Mouse (Mus musculus) embryonic facial prominence, embryonic 12.5 days (tissue): ENCODE data around the gene Inpp5d. TPM values are rescaled to one million over a fixed set of nuclear protein-coding genes. Genes with fewer than 3 reads are reported as not detected.

Source experiments
- ATAC-seq: fragments of 200-750 bp; cut with Nextera tagmentation; 2 replicates; pipeline ENCODE4 v1.8.0; 2017; ENCODE audit not compliant: insufficient number of reproducible peaks, insufficient read depth, low FRiP score, low TSS enrichment
- H3K27ac ChIP-seq: fragments of 300-500 bp; sonication (generic); 2 replicates; pipeline ENCODE4 v1.5.1; 2016; ENCODE audit warnings: mild to moderate bottlenecking
- H3K27me3 ChIP-seq: fragments of 300-500 bp; sonication (generic); 2 replicates; pipeline ENCODE4 v1.6.1; 2016; ENCODE audit warnings: mild to moderate bottlenecking, moderate library complexity
- H3K36me3 ChIP-seq: fragments of 300-500 bp; sonication (generic); 2 replicates; pipeline ENCODE4 v1.6.1; 2016; ENCODE audit warnings: mild to moderate bottlenecking
- H3K4me1 ChIP-seq: fragments of 300-500 bp; sonication (generic); 2 replicates; pipeline ENCODE4 v1.6.1; 2016
- H3K4me2 ChIP-seq: fragments of 300-500 bp; sonication (generic); replicated peaks from 2 replicates; pipeline ENCODE4 v1.6.1; 2016; ENCODE audit warnings: mild to moderate bottlenecking, moderate library complexity
- H3K4me3 ChIP-seq: fragments of 300-500 bp; sonication (generic); 2 replicates; pipeline ENCODE4 v1.5.1; 2016; ENCODE audit warnings: mild to moderate bottlenecking
- H3K9ac ChIP-seq: fragments of 300-500 bp; sonication (generic); 2 replicates; pipeline ENCODE4 v1.6.1; 2016; ENCODE audit warnings: mild to moderate bottlenecking, moderate library complexity
- H3K9me3 ChIP-seq: fragments of 300-500 bp; sonication (generic); 2 replicates; pipeline ENCODE4 v1.6.1; 2016; ENCODE audit warnings: mild to moderate bottlenecking, moderate library complexity
- WGBS: fragments of 180-500 bp; shearing (Covaris S2); methylation state at CpG from one replicate; pipeline ENCODE4 v1.1.7; 2016; 5-methylcytosine and 5-hydroxymethylcytosine counted together
- polyA plus RNA-seq: library from polyadenylated mRNA; unstranded; fragments of >200 nt; fragmentation: Nextera tagmentation; extraction: Ambion mirVana; gene quantifications from 2 replicates; pipeline ENCODE4 v1.2.1, GENCODE M21; 2016

Gene Inpp5d
- polyA plus RNA-seq, 1 experiment from 2014 or later = 6.1 TPM

DNA sequence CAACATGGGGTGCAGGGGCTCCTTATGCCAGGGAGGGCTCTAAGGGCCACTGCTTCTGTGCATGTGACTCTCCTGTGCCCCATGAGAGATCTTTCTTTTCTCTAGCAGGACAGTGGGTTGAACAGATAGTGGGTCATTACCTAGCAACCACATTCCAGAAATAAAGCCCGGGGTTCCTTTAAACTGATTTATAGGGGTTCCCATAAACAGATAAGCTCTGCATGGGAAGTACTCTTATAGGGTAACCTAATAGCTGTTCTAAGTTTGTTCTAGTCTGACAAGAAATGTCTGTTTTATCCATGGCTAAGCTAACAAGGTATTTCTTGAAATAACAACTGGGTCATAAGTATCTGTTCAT lies 92.5 kb downstream of the Inpp5d start:
- 97% methylated on average over 1 of the region's 1 CpGs for WGBS
- H3K9me3 ChIP-seq = no peaks in the 10 kb centered on the region
- no peaks in the 10 kb centered on the region for H3K27me3 ChIP-seq
- no peak overlapping the region for H3K9ac ChIP-seq
- no peak overlapping the region for H3K4me3 ChIP-seq
- no peak overlapping the region for H3K4me2 ChIP-seq
- H3K4me1 ChIP-seq = no peaks in the 10 kb centered on the region
- H3K36me3 ChIP-seq = no peaks in the 10 kb centered on the region
- no peak for ATAC-seq
- H3K27ac ChIP-seq = no peak overlapping the region

- Histone ChIP-seq H3K4me3 (no peak overlapping the region), H3K9ac (no peak overlapping the region), H3K27me3 (no peaks in the 10 kb centered on the region), H3K4me1 (no peaks in the 10 kb centered on the region), H3K27ac (no peak overlapping the region), H3K9me3 (no peaks in the 10 kb centered on the region), H3K36me3 (no peaks in the 10 kb centered on the region), H3K4me2 (no peak overlapping the region)
- no peak for ATAC-seq
- 32% methylated on average over 8 of the region's 8 CpGs for WGBS
These were observed 101.3 kb downstream of the Inpp5d start for GRCm38 (mm10) chr1:87721382-87721781.

- 38% methylated on average over 2 of the region's 2 CpGs for WGBS
- Histone ChIP-seq H3K36me3 (no peaks in the 10 kb centered on the region), H3K4me2 (no peak overlapping the region), H3K4me3 (no peak overlapping the region), H3K27ac (no peak overlapping the region), H3K9ac (no peak overlapping the region), H3K27me3 (no peaks in the 10 kb centered on the region), H3K9me3 (no peaks in the 10 kb centered on the region), H3K4me1 (no peaks in the 10 kb centered on the region)
- no peak for ATAC-seq
These were observed 102.0 kb downstream of the Inpp5d start for GRCm38 (mm10) chr1:87722081-87722480.

- no peaks in the 10 kb centered on the region for H3K9me3 ChIP-seq
- 76% methylated on average over 4 of the region's 4 CpGs for WGBS
- H3K9ac ChIP-seq = no peak overlapping the region
- H3K27me3 ChIP-seq = no peaks in the 10 kb centered on the region
- H3K4me2 ChIP-seq = no peak overlapping the region
- no peak for ATAC-seq
- H3K4me1 ChIP-seq = no peaks in the 10 kb centered on the region
- H3K4me3 ChIP-seq = no peak overlapping the region
- no peaks in the 10 kb centered on the region for H3K36me3 ChIP-seq
- no peak overlapping the region for H3K27ac ChIP-seq
These were observed 103.2 kb downstream of the Inpp5d start for GRCm38 (mm10) chr1:87723351-87723750.

DNA sequence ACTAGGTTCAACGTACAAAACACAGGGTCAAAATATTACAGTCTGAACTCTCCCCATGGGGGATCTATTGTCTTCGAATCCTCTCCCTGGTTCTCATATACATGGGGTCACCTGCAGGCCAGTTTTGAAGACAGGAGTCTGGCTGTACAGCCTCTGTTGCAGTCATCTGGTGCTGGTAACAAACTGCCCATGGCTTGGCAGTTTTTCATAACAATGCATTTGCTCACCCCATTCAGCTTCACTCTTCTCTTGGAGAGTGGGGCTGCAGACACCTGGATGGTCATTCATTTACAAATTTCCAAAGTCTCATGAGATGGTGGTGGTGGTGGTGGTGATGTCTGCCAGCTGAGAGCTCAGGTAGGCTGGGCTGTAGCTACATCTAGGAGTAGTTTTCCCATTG lies 109.0 kb downstream of the Inpp5d start:
- H3K4me2 ChIP-seq = no peak overlapping the region

GRCm38 (mm10) chr1:87729850-87730249 lies 109.7 kb downstream of the Inpp5d start:
- no peak overlapping the region for H3K4me2 ChIP-seq
- no peaks in the 10 kb centered on the region for H3K36me3 ChIP-seq
- WGBS = 82% methylated on average over 6 of the region's 6 CpGs
- H3K27me3 ChIP-seq = no peaks in the 10 kb centered on the region
- H3K9ac ChIP-seq = no peak overlapping the region
- no peak overlapping the region for H3K27ac ChIP-seq
- H3K4me1 ChIP-seq = no peaks in the 10 kb centered on the region
- ATAC-seq = no peak
- no peak overlapping the region for H3K4me3 ChIP-seq
- H3K9me3 ChIP-seq = no peaks in the 10 kb centered on the region

More for the DNA sequence above, 109.0 kb downstream of the Inpp5d start:
- H3K27ac ChIP-seq = no peak overlapping the region
- H3K9ac ChIP-seq = no peak overlapping the region
- no peak for ATAC-seq
- H3K9me3 ChIP-seq = no peaks in the 10 kb centered on the region
- H3K27me3 ChIP-seq = no peaks in the 10 kb centered on the region
- 78% methylated on average over 2 of the region's 2 CpGs for WGBS
- no peak overlapping the region for H3K4me3 ChIP-seq
- no peaks in the 10 kb centered on the region for H3K4me1 ChIP-seq
- H3K36me3 ChIP-seq = no peaks in the 10 kb centered on the region

- H3K9me3 ChIP-seq = no peaks in the 10 kb centered on the region
- 81% methylated on average over 7 of the region's 7 CpGs for WGBS
- no peak overlapping the region for H3K4me3 ChIP-seq
- no peak overlapping the region for H3K9ac ChIP-seq
- ATAC-seq = no peak
- no peak overlapping the region for H3K27ac ChIP-seq
- H3K36me3 ChIP-seq = no peaks in the 10 kb centered on the region
- no peaks in the 10 kb centered on the region for H3K4me1 ChIP-seq
- H3K27me3 ChIP-seq = no peaks in the 10 kb centered on the region
- H3K4me2 ChIP-seq = no peak overlapping the region
These were observed 110.2 kb downstream of the Inpp5d start for GRCm38 (mm10) chr1:87730271-87730670.

DNA sequence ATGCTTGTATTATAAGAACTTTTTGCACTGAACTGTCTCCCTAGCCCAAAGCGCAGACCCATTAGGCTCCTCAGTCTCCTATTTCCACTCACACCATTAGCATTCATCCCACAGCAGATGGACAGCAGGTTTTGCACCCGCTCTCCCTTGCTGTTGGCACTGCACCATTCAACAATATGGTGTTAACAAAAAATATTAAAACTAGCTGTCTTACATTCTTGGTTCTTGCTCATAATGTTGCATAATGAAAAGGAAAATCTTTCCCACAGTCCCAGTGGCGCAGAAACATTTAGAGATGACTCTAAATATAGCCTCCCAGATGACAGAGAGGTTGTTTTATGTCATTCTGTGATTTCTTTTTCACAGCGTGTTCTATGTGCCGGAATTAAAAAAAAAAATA lies 113.1 kb downstream of the Inpp5d start:
- no peaks in the 10 kb centered on the region for H3K36me3 ChIP-seq
- no peaks in the 10 kb centered on the region for H3K9me3 ChIP-seq
- no peak overlapping the region for H3K4me3 ChIP-seq
- no peak overlapping the region for H3K9ac ChIP-seq
- no peaks in the 10 kb centered on the region for H3K27me3 ChIP-seq
- H3K27ac ChIP-seq = no peak overlapping the region
- H3K4me2 ChIP-seq = no peak overlapping the region
- H3K4me1 ChIP-seq = no peaks in the 10 kb centered on the region
- 85% methylated on average over 5 of the region's 5 CpGs for WGBS
- ATAC-seq = no peak

GRCm38 (mm10) chr1:87734153-87734552 lies 114.0 kb downstream of the Inpp5d start:
- Histone ChIP-seq H3K27ac (no peak overlapping the region), H3K27me3 (no peaks in the 10 kb centered on the region), H3K4me2 (no peak overlapping the region), H3K4me1 (no peaks in the 10 kb centered on the region), H3K36me3 (no peaks in the 10 kb centered on the region), H3K9me3 (no peaks in the 10 kb centered on the region), H3K4me3 (no peak overlapping the region), H3K9ac (no peak overlapping the region)
- 83% methylated on average over 3 of the region's 3 CpGs for WGBS
- no peak for ATAC-seq

DNA sequence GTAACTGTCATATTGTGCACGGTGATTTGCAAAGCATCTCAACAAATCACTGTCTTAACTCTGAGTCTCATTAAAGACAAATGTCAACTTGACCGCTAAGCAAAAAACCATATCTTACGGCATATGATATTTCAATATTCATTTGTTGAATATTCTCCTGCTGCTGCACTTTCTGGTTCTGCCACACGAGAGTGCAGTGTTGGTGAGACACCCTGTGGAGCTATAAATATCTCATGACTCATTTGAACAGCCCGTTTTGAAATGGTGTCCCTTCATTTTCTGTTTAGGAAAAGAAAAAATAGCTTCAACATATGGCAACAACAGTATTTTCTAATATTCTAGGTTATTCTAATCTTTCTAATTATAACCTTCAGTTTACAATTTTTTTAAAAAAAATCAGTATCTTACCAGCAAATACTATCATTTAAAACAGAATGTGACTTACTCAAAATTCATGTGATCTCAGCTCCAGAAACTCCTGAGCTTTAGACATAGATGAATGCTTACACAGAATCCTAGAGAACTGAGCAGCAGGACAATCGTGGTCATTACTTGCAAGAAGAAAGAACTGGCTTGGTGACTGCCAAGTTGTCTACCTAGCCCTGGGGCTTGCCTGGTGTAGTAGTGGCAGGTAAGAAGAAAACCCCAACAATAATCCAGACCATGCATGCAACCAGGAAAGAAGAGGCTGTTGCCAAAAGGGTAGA lies 120.6 kb downstream of the Inpp5d start:
- no peak overlapping the region for H3K4me3 ChIP-seq
- H3K9me3 ChIP-seq = no peaks in the 10 kb centered on the region
- H3K4me2 ChIP-seq = no peak overlapping the region
- 81% methylated on average over 6 of the region's 6 CpGs for WGBS
- H3K9ac ChIP-seq = no peak overlapping the region
- H3K36me3 ChIP-seq = no peaks in the 10 kb centered on the region
- no peak overlapping the region for H3K27ac ChIP-seq
- H3K4me1 ChIP-seq = no peaks in the 10 kb centered on the region
- no peak for ATAC-seq
- H3K27me3 ChIP-seq = no peaks in the 10 kb centered on the region

DNA sequence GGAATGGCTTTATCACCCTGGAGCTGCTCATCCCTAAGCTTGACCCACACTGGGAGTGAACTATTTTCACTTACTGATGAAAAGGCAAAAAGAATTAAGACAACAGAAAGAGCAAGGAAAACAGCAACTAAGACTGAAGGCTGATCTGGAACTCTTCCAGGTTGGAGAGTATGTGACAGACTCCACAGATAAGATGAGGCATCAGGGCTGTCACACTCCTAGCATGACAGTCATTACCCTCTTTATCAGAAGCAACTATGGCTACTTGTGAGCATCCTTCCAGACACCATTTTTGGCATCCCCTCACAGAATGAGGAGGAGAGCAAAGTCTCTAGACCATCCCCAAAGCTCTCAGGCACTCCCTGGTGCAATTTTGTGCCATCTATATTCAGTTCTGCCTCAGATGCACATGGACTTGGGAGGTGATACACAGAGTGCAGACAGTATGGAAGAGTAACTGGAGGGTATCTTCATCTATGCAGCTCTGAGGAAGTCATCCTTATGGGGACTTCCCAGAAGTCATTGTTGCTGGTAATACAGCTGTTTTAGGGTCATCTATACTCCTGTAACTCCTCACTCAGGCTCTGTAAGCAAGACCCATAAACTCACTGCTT lies 129.4 kb downstream of the Inpp5d start:
- Histone ChIP-seq H3K4me3 (no peak overlapping the region), H3K4me2 (no peak overlapping the region), H3K36me3 (no peaks in the 10 kb centered on the region), H3K9me3 (no peaks in the 10 kb centered on the region), H3K27ac (no peak overlapping the region), H3K4me1 (no peaks in the 10 kb centered on the region), H3K9ac (no peak overlapping the region), H3K27me3 (no peaks in the 10 kb centered on the region)
- no peak for ATAC-seq

DNA sequence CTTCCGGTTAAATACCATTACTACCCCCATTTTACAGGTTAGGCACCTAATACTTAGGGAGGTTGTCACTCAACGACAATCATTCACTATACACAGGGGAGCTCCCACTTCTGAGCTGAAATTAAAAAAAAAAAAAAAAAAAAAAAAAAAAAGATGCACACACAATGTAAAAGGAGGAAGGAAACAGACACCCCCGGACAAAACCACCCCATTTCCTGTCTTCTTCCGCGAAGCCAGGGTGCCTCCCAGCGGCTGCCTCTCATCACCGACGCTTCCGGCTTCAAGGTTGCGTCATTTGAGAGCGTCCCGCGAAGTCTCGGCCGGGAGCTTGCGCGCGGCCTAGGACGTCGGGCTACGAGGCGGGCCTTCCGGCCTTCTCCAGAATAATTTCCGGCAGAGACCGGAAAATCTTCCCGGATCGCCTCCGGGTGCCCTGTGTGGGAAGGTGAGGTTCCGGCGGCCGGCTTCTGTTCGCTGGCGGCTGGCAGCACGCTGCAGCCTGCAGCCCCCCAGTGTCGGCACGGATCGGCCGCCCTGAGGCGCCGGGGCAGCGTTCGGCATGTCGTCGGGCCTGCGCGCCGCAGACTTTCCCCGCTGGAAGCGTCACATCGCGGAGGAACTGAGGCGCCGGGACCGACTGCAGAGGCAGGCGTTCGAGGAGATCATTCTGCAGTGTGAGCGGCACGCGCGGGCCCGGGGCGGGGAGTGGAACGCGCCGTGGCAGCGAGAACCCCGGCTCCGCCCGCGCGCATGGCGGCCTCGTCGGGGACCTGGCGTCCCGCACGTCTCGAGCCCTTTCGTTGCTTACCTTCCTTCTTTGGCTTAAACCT lies 135.7 kb downstream of the Inpp5d start, which contains the start of gene Atg16l1:
Gene Atg16l1, plus strand, starts transcription at position 230 of the 830 bp plus-strand sequence.
- under 1% methylated on average over 79 of the region's 79 CpGs for WGBS
- peak within 1 kb of the TSS; percentile 90 for H3K27ac ChIP-seq
- peaks cover 19% of the 10 kb centered on the region for H3K36me3 ChIP-seq
- H3K4me2 ChIP-seq = peak within 1 kb of the TSS; percentile 58
- H3K4me1 ChIP-seq = peaks cover 6% of the 10 kb centered on the region; the same call in 1 of the 2 replicates
- no peaks in the 10 kb centered on the region for H3K27me3 ChIP-seq
- no peaks in the 10 kb centered on the region for H3K9me3 ChIP-seq
- ATAC-seq = peak; percentile 97
- peak within 1 kb of the TSS; percentile 99 for H3K4me3 ChIP-seq
- peak within 1 kb of the TSS; percentile 76 for H3K9ac ChIP-seq
